Mouse (Mus musculus) neutrophil, adult 5-6 weeks (primary cell): ENCODE results near the gene Cox17. TPM values are rescaled to one million over a fixed set of nuclear protein-coding genes. Genes with fewer than 3 reads are reported as not detected.

Source experiments
- total RNA-seq: library from RNA; stranded (forward); fragments of 200-1000 nt; gene quantifications from 2 replicates; pipeline ENCODE4 v1.2.3, GENCODE M21; 2017

The Cox17 gene
- total RNA-seq, 1 experiment from 2014 or later: 339 TPM

Other genes with a start within 250 kb of the Cox17 start
- gene Nr1i2, start 52.2 kb upstream of the Cox17 start, total RNA-seq: not detected in 2 replicates
- 0.25 TPM in 1 of 2 replicates, not detected in the other for gene Maats1, start 4.8 kb upstream of the Cox17 start, total RNA-seq
- not detected in 2 replicates for gene Gm21987, start within 50 bp of the Cox17 start, total RNA-seq
- 0.35 and 1.4 TPM in 2 replicates for gene Popdc2, start 15.2 kb downstream of the Cox17 start, total RNA-seq
- gene Pla1a, start 86.2 kb downstream of the Cox17 start, total RNA-seq: 0.47 TPM in 1 of 2 replicates, not detected in the other
- gene Adprh, start 105.7 kb downstream of the Cox17 start, total RNA-seq: 26.4 and 33.0 TPM in 2 replicates
- gene Cd80, start 108.6 kb downstream of the Cox17 start, total RNA-seq: 16.6 and 18.4 TPM in 2 replicates
- gene Timmdc1, start 175.7 kb downstream of the Cox17 start, total RNA-seq: 17.3 and 18.0 TPM in 2 replicates
- gene Poglut1, start 203.3 kb downstream of the Cox17 start, total RNA-seq: 16.6 and 18.5 TPM in 2 replicates
- gene Tmem39a, start 211.7 kb downstream of the Cox17 start, total RNA-seq: 39.5 and 46.3 TPM in 2 replicates